Mouse (Mus musculus): ENCODE measurements around the gene Gpatch2. TPM values are rescaled to one million over a fixed set of nuclear protein-coding genes. Genes with fewer than 3 reads are reported as not detected.

Gene Gpatch2
- total RNA-seq (2023), result 33.4 TPM

DNA sequence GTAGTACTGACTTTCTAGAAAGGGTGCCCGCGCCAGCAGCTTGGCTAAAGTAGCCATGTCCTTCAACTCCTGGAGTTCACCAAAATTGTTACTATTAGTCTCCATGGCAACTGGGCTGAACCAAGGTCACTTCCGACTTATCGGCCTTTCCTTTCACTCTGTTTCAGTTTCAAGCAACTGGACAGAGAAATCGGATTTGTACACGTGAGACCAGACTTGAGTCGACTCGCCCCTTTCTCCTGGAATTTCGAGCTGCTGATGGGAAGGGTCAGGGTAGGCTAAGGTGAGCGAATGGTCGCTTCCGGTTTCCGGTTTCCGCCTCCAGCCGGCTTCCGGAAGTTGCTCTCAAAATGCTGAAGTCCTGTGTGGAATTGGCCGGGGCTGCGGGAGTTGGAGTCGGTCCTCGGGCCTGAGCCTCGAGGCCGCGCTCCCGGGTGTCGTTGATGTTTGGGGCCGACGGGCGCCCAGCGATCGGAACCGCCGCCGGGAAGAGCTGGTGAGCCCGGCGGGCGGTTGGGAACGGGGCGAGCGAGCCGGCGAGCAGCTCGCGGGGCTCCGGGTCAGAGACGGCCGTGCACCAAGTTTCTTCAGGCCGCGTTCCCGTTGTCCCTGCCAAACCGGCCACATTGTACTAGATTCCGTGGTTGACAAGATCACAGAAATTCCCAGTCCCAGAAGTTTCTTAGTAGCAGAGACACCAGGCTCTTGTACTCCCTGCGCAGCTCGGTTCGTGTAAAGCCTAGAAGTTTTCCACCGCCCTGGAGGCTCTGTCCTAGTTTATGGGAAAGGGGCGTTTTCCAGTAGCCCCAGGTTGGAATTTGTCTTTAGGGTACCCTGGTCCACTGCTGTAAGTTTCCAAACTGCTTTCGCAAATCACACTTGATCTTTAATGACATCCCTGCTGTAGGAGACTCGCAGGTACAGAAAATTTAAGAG is at the start of gene Gpatch2, which contains the start of gene Spata17:
Gene Gpatch2 (plus strand): TSS at position 328 of the 936 bp plus-strand sequence.
Gene Spata17 (minus strand): TSS at position 285 of the 936 bp plus-strand sequence.

Other genes starting within 250 kb of the Gpatch2 start
- not detected for gene D1Pas1, start 248.1 kb upstream of the Gpatch2 start, total RNA-seq (2023)
- gene Spata17, start within 50 bp of the Gpatch2 start, total RNA-seq (2023), result not detected